Mouse (Mus musculus) hindbrain, embryonic 13.5 days (tissue): ENCODE data around the gene Gm9639. TPM values are rescaled to one million over a fixed set of nuclear protein-coding genes. Genes with fewer than 3 reads are reported as not detected.
"Not testable (repeated sequence)": the region's sequence is repeated elsewhere in the genome, so short reads cannot be mapped to it uniquely, and the experiment has no call there.

Experiments used
- ATAC-seq: fragments of 200-750 bp; cut with Nextera tagmentation; 2 replicates; pipeline ENCODE4 v1.8.0; 2017; ENCODE audit warnings: moderate TSS enrichment; ENCODE audit not compliant: low FRiP score
- H3K27ac ChIP-seq: fragments of 300-500 bp; sonication (generic); 2 replicates; pipeline ENCODE4 v1.5.1; 2015; ENCODE audit warnings: inconsistent platforms, mild to moderate bottlenecking, moderate library complexity
- H3K27me3 ChIP-seq: fragments of 300-500 bp; sonication (generic); 2 replicates; pipeline ENCODE4 v1.6.1; 2015; ENCODE audit warnings: mild to moderate bottlenecking, inconsistent platforms
- H3K36me3 ChIP-seq: fragments of 300-500 bp; sonication (generic); 2 replicates; pipeline ENCODE4 v1.6.1; 2015; ENCODE audit warnings: mild to moderate bottlenecking, inconsistent platforms
- H3K4me1 ChIP-seq: fragments of 300-500 bp; sonication (generic); replicated peaks from 2 replicates; pipeline ENCODE4 v1.6.1; 2015; ENCODE audit warnings: inconsistent platforms
- H3K4me2 ChIP-seq: fragments of 300-500 bp; sonication (generic); 2 replicates; pipeline ENCODE4 v1.6.1; 2015; ENCODE audit warnings: inconsistent platforms, mild to moderate bottlenecking, moderate library complexity
- H3K4me3 ChIP-seq: fragments of 300-500 bp; sonication (generic); 2 replicates; pipeline ENCODE4 v1.5.1; 2015; ENCODE audit warnings: mild to moderate bottlenecking, inconsistent platforms
- H3K9ac ChIP-seq: fragments of 300-500 bp; sonication (generic); 2 replicates; pipeline ENCODE4 v1.6.1; 2015; ENCODE audit warnings: mild to moderate bottlenecking, inconsistent platforms
- H3K9me3 ChIP-seq: fragments of 300-500 bp; sonication (generic); 2 replicates; pipeline ENCODE4 v1.6.1; 2016; ENCODE audit warnings: inconsistent platforms
- WGBS: fragments of 180-500 bp; shearing (Covaris S2); methylation state at CpG from one replicate; pipeline ENCODE4 v1.1.7; 2015; 5-methylcytosine and 5-hydroxymethylcytosine counted together
- polyA plus RNA-seq: library from polyadenylated mRNA; unstranded; fragments of >200 nt; fragmentation: Nextera tagmentation; extraction: Ambion mirVana; gene quantifications from 2 replicates; pipeline ENCODE4 v1.2.1, GENCODE M21; 2015

The Gm9639 gene
- polyA plus RNA-seq, result not detected in 2 replicates

- ATAC-seq, result no peak
- H3K27ac ChIP-seq, result no peak within 1 kb of the TSS
- WGBS, result 67% methylated on average over 2 of the region's 2 CpGs
These were observed at the start of gene Gm9639 for GRCm38 (mm10) chr10:77794976-77795375. Gene Gm9639 (minus strand): TSS chr10:77795076.

GRCm38 (mm10) chr10:77839006-77839405, 44.1 kb upstream of the Gm9639 start:
- no peaks in the 10 kb centered on the region for H3K4me1 ChIP-seq
- no peaks in the 10 kb centered on the region for H3K27me3 ChIP-seq
- no peak for ATAC-seq
- whole genome bisulfite sequencing, result 81% methylated on average over 6 of the region's 6 CpGs
- no peak overlapping the region for H3K27ac ChIP-seq
- H3K4me2 ChIP-seq, result no peak overlapping the region
- H3K9ac ChIP-seq, result no peak overlapping the region
- H3K36me3 ChIP-seq, result no peaks in the 10 kb centered on the region
- peaks cover 19% of the 10 kb centered on the region for H3K9me3 ChIP-seq
- H3K4me3 ChIP-seq, result no peak overlapping the region

More at GRCm38 (mm10) chr10:77794976-77795375, at the start of gene Gm9639:
- H3K27me3 ChIP-seq, result no peaks in the 10 kb centered on the region
- no peak within 1 kb of the TSS for H3K9ac ChIP-seq
- H3K4me2 ChIP-seq, result no peak within 1 kb of the TSS
- H3K4me1 ChIP-seq, result peaks cover 10% of the 10 kb centered on the region; the same call in 1 of the 2 replicates
- no peaks in the 10 kb centered on the region for H3K9me3 ChIP-seq
- H3K4me3 ChIP-seq, result no peak within 1 kb of the TSS
- no peaks in the 10 kb centered on the region for H3K36me3 ChIP-seq

- no peak within 1 kb of the TSS for H3K27ac ChIP-seq
- no peak for ATAC-seq
- no peaks in the 10 kb centered on the region for H3K4me1 ChIP-seq
- H3K9ac ChIP-seq, result no peak within 1 kb of the TSS
- WGBS, result 86% methylated on average over 9 of the region's 9 CpGs
- no peaks in the 10 kb centered on the region for H3K27me3 ChIP-seq
- H3K9me3 ChIP-seq, result no peaks in the 10 kb centered on the region
- no peak within 1 kb of the TSS for H3K4me2 ChIP-seq
- H3K36me3 ChIP-seq, result no peaks in the 10 kb centered on the region
- H3K4me3 ChIP-seq, result no peak within 1 kb of the TSS
These were observed 40.8 kb upstream of the Gm9639 start, which contains the start of gene Krtap10-10 for GRCm38 (mm10) chr10:77835647-77836046. Gene Krtap10-10 (plus strand): TSS chr10:77835947.

- Histone ChIP-seq H3K4me1 (no peaks in the 10 kb centered on the region), H3K9ac (no peak within 1 kb of the TSS), H3K4me2 (no peak within 1 kb of the TSS), H3K4me3 (no peak within 1 kb of the TSS), H3K9me3 (peaks cover 6% of the 10 kb centered on the region; the same call in 1 of the 2 replicates), H3K36me3 (no peaks in the 10 kb centered on the region), H3K27ac (no peak within 1 kb of the TSS), H3K27me3 (no peaks in the 10 kb centered on the region)
- 77% methylated on average over 6 of the region's 6 CpGs for WGBS
- no peak for ATAC-seq
These were observed 32.1 kb upstream of the Gm9639 start, which contains the start of gene Krtap10-4 for GRCm38 (mm10) chr10:77826951-77827350. Gene Krtap10-4 (minus strand): TSS chr10:77827095.

GRCm38 (mm10) chr10:77819203-77819602, 24.3 kb upstream of the Gm9639 start:
- no peak overlapping the region; the same call in 1 of the 2 replicates for H3K9ac ChIP-seq
- no peak overlapping the region for H3K27ac ChIP-seq
- no peak for ATAC-seq
- H3K9me3 ChIP-seq, result peaks cover 6% of the 10 kb centered on the region; the same call in 1 of the 2 replicates
- H3K4me2 ChIP-seq, result no peak overlapping the region
- no peak overlapping the region for H3K4me3 ChIP-seq
- 57% methylated on average over 4 of the region's 4 CpGs for WGBS
- no peaks in the 10 kb centered on the region for H3K27me3 ChIP-seq
- H3K4me1 ChIP-seq, result 0 out of 2 replicates have a peak, but pooled peaks cover under 1% of the 10 kb centered on the region
- no peaks in the 10 kb centered on the region for H3K36me3 ChIP-seq

- peak; percentile 66 for ATAC-seq
- no peak overlapping the region for H3K27ac ChIP-seq
These were observed 23.6 kb upstream of the Gm9639 start for GRCm38 (mm10) chr10:77818523-77818922.

GRCm38 (mm10) chr10:77815514-77815913, 20.6 kb upstream of the Gm9639 start:
- 32% methylated on average over 5 of the region's 5 CpGs for WGBS

More at GRCm38 (mm10) chr10:77818523-77818922, 23.6 kb upstream of the Gm9639 start:
- WGBS, result 98% methylated on average over 4 of the region's 4 CpGs
- H3K9ac ChIP-seq, result no peak overlapping the region
- no peak overlapping the region for H3K4me2 ChIP-seq
- H3K9me3 ChIP-seq, result no peaks in the 10 kb centered on the region
- 0 out of 2 replicates have a peak, but pooled peaks cover 3% of the 10 kb centered on the region for H3K4me1 ChIP-seq
- H3K4me3 ChIP-seq, result no peak overlapping the region
- H3K36me3 ChIP-seq, result no peaks in the 10 kb centered on the region
- no peaks in the 10 kb centered on the region for H3K27me3 ChIP-seq

GRCm38 (mm10) chr10:77814382-77814781, 19.5 kb upstream of the Gm9639 start, which contains the start of gene Gm2696:
Gene Gm2696 (plus strand): TSS chr10:77814682.
- no peaks in the 10 kb centered on the region for H3K27me3 ChIP-seq
- H3K27ac ChIP-seq, result no peak within 1 kb of the TSS
- no peak for ATAC-seq
- no peaks in the 10 kb centered on the region for H3K9me3 ChIP-seq
- no peak within 1 kb of the TSS for H3K4me3 ChIP-seq
- no peak within 1 kb of the TSS for H3K9ac ChIP-seq
- no peaks in the 10 kb centered on the region for H3K36me3 ChIP-seq
- 0 out of 2 replicates have a peak, but pooled peaks cover 3% of the 10 kb centered on the region for H3K4me1 ChIP-seq
- 59% methylated on average over 4 of the region's 4 CpGs for WGBS
- H3K4me2 ChIP-seq, result no peak within 1 kb of the TSS

More at GRCm38 (mm10) chr10:77815514-77815913, 20.6 kb upstream of the Gm9639 start:
- no peak overlapping the region for H3K4me2 ChIP-seq
- no peak for ATAC-seq
- no peak overlapping the region for H3K9ac ChIP-seq
- H3K36me3 ChIP-seq, result no peaks in the 10 kb centered on the region
- H3K4me1 ChIP-seq, result 0 out of 2 replicates have a peak, but pooled peaks cover 3% of the 10 kb centered on the region
- no peaks in the 10 kb centered on the region for H3K27me3 ChIP-seq
- H3K9me3 ChIP-seq, result no peaks in the 10 kb centered on the region
- no peak overlapping the region for H3K27ac ChIP-seq
- no peak overlapping the region for H3K4me3 ChIP-seq

GRCm38 (mm10) chr10:77811743-77812142, 16.9 kb upstream of the Gm9639 start, which contains the start of gene Gm9507:
Gene Gm9507 (minus strand): TSS chr10:77811843.
- Histone ChIP-seq H3K4me3 (no peak within 1 kb of the TSS), H3K4me2 (no peak within 1 kb of the TSS), H3K36me3 (no peaks in the 10 kb centered on the region), H3K27me3 (no peaks in the 10 kb centered on the region), H3K4me1 (0 out of 2 replicates have a peak, but pooled peaks cover 3% of the 10 kb centered on the region), H3K9me3 (no peaks in the 10 kb centered on the region; the same call in 1 of the 2 replicates), H3K27ac (no peak within 1 kb of the TSS), H3K9ac (no peak within 1 kb of the TSS)
- 74% methylated on average over 5 of the region's 5 CpGs for WGBS
- ATAC-seq, result no peak

- 87% methylated on average over 3 of the region's 3 CpGs for WGBS
These were observed 9.2 kb upstream of the Gm9639 start for GRCm38 (mm10) chr10:77804095-77804494.

GRCm38 (mm10) chr10:77798921-77799508, 4.1 kb upstream of the Gm9639 start, which contains the start of gene Gm19668:
Gene Gm19668 (minus strand): TSS chr10:77799133.
- no peak within 1 kb of the TSS for H3K4me3 ChIP-seq
- no peaks in the 10 kb centered on the region for H3K9me3 ChIP-seq
- no peak within 1 kb of the TSS for H3K4me2 ChIP-seq
- no peak within 1 kb of the TSS for H3K9ac ChIP-seq
- H3K36me3 ChIP-seq, result no peaks in the 10 kb centered on the region
- no peak for ATAC-seq
- H3K27ac ChIP-seq, result no peak within 1 kb of the TSS
- WGBS, result 63% methylated on average over 8 of the region's 8 CpGs
- peaks cover 10% of the 10 kb centered on the region; the same call in 1 of the 2 replicates for H3K4me1 ChIP-seq
- H3K27me3 ChIP-seq, result no peaks in the 10 kb centered on the region

More at GRCm38 (mm10) chr10:77804095-77804494, 9.2 kb upstream of the Gm9639 start:
- Histone ChIP-seq H3K4me1 (no peaks in the 10 kb centered on the region), H3K27me3 (no peaks in the 10 kb centered on the region), H3K9ac (no peak overlapping the region), H3K9me3 (no peaks in the 10 kb centered on the region; the same call in 1 of the 2 replicates), H3K36me3 (no peaks in the 10 kb centered on the region), H3K4me3 (no peak overlapping the region), H3K4me2 (no peak overlapping the region), H3K27ac (no peak overlapping the region)
- ATAC-seq, result no peak

GRCm38 (mm10) chr10:77798164-77798920, 3.5 kb upstream of the Gm9639 start:
- H3K4me1 ChIP-seq, result peaks cover 10% of the 10 kb centered on the region; the same call in 1 of the 2 replicates
- H3K4me2 ChIP-seq, H3K27ac ChIP-seq, H3K27me3 ChIP-seq, H3K4me3 ChIP-seq, ATAC-seq, H3K9ac ChIP-seq, H3K36me3 ChIP-seq, H3K9me3 ChIP-seq: not testable (repeated sequence)
- 30% methylated on average over 3 of the region's 3 CpGs for WGBS
